In the genomic region with DNA sequence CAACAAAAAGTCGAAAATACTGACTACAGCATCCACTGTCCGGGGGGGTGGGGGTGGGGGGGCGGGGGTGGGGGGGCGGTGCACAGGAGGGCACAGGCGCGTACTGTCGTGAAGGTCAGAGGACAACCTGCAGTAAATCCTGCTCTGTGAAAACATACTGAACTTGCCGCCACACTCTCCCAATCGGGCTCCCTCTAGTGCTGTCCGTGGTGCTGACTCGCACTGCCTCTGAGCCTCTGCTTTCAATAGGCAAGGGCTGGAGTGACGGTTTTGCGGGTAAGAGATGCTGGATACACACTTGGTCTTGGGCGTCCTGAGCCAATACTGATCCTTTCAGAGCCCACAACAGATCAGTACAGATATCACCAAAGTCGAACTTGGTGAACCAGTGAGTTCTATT, we compare ENCODE assay signal across 1 mouse cellular context.
A peak's percentile ranks its signal among the peaks of the same experiment; 100 is the strongest.
TF ChIP-seq lines count a peak whose summit lies in the region.

No protein-coding gene starts in this region.

TF ChIP-seq in MEL, 35 proteins besides CTCF, POLR2A, EP300 and RAD21 (continued from another document):
- TF ChIP-seq MAFK (IDR thresholded peaks at IDR 0.05; ENCODE audit: borderline replicate concordance, low read depth, low read length) (no peak), TAL1 (IDR thresholded peaks at IDR 0.05; ENCODE audit: low read length) (no peak), CHD2 (IDR thresholded peaks at IDR 0.05; ENCODE audit: low read length) (no peak), USF2 (IDR thresholded peaks at IDR 0.05; ENCODE audit: borderline replicate concordance in 1 of 2, insufficient read depth in 1 of 2, low read depth in 1 of 2, low read length in 2 of 2) (no peak), MXI1 (IDR thresholded peaks at IDR 0.05; ENCODE audit: low read depth, low read length) (peak; percentile 95)
